Mouse (Mus musculus): ENCODE results near the gene Ccdc137. TPM values are rescaled to one million over a fixed set of nuclear protein-coding genes. Genes with fewer than 3 reads are reported as not detected.

Gene Ccdc137
- total RNA-seq, 2 experiments from 2014 or later = 5.7 to 6.2 TPM

GRCm38 (mm10) chr11:120458847-120459597, 1.1 kb downstream of the Ccdc137 start:
- no peak for DNase-seq (ENCODE audit: low spot score)

GRCm38 (mm10) chr11:120463536-120463935, 5.6 kb downstream of the Ccdc137 start:
- DNase-seq (ENCODE audit: low spot score) = no peak

- no peak for DNase-seq (ENCODE audit: low spot score)
These were observed 6.5 kb downstream of the Ccdc137 start for GRCm38 (mm10) chr11:120464365-120464764.

GRCm38 (mm10) chr11:120465521-120465920, 7.6 kb downstream of the Ccdc137 start:
- no peak for DNase-seq (ENCODE audit: low spot score)

- peak; percentile 94 for DNase-seq (ENCODE audit: low spot score)
These were observed 9.3 kb downstream of the Ccdc137 start, which contains the start of gene Arl16 for GRCm38 (mm10) chr11:120467051-120467735. Arl16 (minus strand) TSS chr11:120467607.

- no peak for DNase-seq (ENCODE audit: low spot score)
These were observed 9.8 kb downstream of the Ccdc137 start for GRCm38 (mm10) chr11:120467736-120468092.

- DNase-seq (ENCODE audit: low spot score) = no peak
These were observed 14.1 kb downstream of the Ccdc137 start for GRCm38 (mm10) chr11:120472052-120472451.

- no peak for DNase-seq (ENCODE audit: low spot score)
These were observed 25.6 kb downstream of the Ccdc137 start for GRCm38 (mm10) chr11:120483448-120483934.

- DNase-seq (ENCODE audit: low spot score) = peak; percentile 89
These were observed 26.5 kb downstream of the Ccdc137 start, which contains the start of gene Mrpl12 for GRCm38 (mm10) chr11:120484265-120484981. Mrpl12 (plus strand) TSS chr11:120484613.

- DNase-seq (ENCODE audit: low spot score) = no peak
These were observed 27.3 kb downstream of the Ccdc137 start for GRCm38 (mm10) chr11:120485251-120485650.

- no peak for DNase-seq (ENCODE audit: low spot score)
These were observed 30.6 kb downstream of the Ccdc137 start for GRCm38 (mm10) chr11:120488516-120488915.

- DNase-seq (ENCODE audit: low spot score) = peak; percentile 83
These were observed 31.3 kb downstream of the Ccdc137 start for GRCm38 (mm10) chr11:120489054-120489761.

GRCm38 (mm10) chr11:120490291-120491046, 32.6 kb downstream of the Ccdc137 start:
- no peak for DNase-seq (ENCODE audit: low spot score)

GRCm38 (mm10) chr11:120491317-120492023, 33.6 kb downstream of the Ccdc137 start, which contains the start of gene Slc25a10:
Slc25a10 (plus strand) TSS chr11:120491840.
- DNase-seq (ENCODE audit: low spot score) = peak; percentile 88

GRCm38 (mm10) chr11:120492024-120492877, 34.3 kb downstream of the Ccdc137 start:
- peak; percentile 22 for DNase-seq (ENCODE audit: low spot score)

- DNase-seq (ENCODE audit: low spot score) = no peak
These were observed 34.9 kb downstream of the Ccdc137 start for GRCm38 (mm10) chr11:120492878-120493203.

- DNase-seq (ENCODE audit: low spot score) = no peak
These were observed 35.4 kb downstream of the Ccdc137 start for GRCm38 (mm10) chr11:120493351-120493750.

- no peak for DNase-seq (ENCODE audit: low spot score)
These were observed 36.0 kb downstream of the Ccdc137 start for GRCm38 (mm10) chr11:120493911-120494310.

- no peak for DNase-seq (ENCODE audit: low spot score)
These were observed 39.5 kb downstream of the Ccdc137 start for GRCm38 (mm10) chr11:120497436-120497835.

Measured in gastrocnemius, adult 18-20 months (tissue).